Mouse (Mus musculus): ENCODE measurements around the gene Inhbc.
A peak's percentile ranks its signal among the peaks of the same experiment; 100 is the strongest.

Gene Inhbc

DNA sequence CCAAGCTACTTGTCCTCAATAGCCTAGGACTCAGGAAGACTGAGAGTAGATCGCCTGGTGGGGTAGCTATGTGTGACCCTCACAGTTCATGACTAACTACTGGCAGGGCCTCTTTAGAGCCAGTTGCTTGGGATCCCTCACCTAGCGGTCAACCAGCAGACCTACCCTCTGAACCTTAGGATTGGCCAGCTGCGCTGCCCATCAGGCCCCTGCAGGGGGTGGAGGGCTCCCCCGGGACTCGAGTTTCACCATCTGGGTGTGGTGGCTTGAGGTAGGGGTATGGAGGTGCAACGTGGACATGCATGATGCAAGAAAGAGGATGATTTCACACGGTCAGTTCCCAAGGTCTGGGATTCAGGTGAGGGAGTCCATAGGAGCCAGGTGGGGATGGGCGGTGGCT, 18.5 kb downstream of the Inhbc start:
- no peak for DNase-seq (ENCODE audit: low read depth, low spot score)

DNA sequence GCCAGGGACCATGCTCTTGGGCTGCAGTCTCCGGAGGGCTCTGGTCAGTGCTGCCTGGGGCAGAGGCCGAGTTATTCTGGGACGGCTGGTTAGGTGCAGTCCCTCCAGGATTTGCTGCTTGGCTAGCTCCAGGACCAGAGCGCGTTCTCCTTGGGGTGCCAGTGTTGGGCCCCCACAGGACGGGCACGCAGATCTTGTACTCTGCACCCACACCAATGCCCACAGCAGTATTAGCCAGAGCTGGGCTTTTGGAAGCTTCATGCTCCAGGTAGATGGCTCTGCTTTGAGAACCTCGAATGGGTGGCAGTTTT, 19.0 kb downstream of the Inhbc start:
- DNase-seq (ENCODE audit: low read depth, low spot score) = no peak

DNA sequence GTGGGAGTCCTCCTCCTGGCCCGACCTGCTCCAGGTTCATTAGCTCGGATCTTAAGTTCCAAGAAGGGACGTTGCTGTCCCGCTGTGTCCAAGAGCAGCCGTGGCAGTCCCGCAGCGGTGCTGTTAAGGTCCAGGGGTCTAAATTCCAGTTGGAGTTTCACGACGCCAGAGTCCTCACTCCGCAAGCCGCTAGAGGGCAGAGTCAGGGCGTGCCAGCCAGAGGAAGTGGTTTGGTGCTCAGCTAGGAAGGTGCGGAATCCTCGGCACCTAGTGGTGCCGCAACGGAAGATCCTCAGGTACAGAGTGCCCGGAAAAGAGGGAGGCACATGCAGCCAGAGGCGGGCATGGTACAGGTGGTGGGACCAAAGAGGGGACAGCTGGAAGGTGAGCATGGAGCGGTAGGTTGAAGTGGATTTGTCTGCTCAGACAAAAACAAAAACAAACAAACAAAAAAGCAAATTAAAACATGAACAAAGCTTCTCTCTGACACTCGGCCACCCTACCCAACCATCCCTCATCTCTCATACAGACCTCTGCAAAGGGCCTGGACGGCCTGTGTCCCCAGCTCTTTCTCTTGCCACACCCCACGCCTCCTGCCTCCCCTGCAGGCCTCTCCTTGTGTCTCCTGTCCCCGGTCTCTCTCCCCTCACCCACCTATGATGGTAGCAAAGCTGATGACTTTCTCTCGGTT, 19.5 kb downstream of the Inhbc start:
- DNase-seq (ENCODE audit: low read depth, low spot score) = no peak

DNA sequence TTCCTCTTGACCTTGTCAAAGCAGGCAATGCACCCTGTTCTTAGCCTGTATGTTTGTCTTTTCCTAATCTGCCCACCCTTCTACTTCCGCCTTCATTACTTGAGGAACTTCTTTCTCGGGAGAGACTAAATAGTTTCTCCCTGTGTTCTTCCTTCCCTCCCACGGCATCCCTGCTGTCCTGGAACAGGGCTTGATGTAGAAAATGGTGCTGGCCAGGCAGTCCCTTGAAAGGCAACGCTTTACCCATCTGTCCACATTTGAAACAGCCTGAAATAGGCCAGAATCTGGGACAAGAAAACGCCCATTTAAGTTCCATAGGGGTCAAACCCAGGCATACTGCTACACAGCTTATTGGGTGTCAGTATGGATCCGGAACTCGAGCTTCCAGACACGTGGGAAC, 20.4 kb downstream of the Inhbc start:
- DNase-seq (ENCODE audit: low read depth, low spot score) = no peak

DNA sequence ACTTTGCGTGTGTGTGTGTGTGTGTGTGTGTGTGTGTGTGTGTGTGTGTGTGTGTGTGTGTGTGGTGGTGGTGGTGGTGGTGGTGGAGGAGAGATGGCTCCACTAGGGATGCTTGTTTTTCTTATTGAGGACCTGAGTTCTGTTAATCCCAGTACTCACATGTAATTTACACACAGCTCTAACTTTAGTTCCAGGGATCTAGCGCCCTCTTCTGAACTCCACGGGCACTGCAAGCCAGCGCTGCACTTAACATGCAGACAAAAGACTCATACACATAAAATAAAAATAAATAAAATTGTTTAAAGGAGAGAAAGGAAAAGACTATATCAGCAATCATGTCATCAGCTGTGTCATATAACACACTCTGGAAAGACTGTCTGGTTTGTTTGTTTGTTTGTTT, 21.3 kb downstream of the Inhbc start:
- DNase-seq (ENCODE audit: low read depth, low spot score) = no peak

DNA sequence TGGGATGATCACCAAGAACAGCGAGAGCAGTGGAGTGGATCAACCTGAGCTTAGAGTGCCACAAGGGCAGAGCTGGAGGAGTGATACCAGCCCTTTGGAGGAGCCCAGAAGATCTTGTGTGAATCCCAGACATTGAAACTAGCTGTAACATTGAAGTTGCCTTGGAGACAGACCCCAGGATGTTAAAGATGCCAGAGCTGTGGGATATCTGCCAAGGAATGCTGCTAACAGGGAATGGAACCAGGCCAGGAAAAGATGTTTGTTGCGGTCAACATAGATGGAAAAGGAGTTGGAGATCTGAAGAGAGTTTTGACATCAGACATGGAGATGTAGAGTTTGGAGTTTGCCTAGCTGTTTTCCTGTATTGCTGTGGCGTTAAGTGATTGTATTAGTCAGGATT, 24.1 kb downstream of the Inhbc start:
- no peak for DNase-seq (ENCODE audit: low read depth, low spot score)

DNA sequence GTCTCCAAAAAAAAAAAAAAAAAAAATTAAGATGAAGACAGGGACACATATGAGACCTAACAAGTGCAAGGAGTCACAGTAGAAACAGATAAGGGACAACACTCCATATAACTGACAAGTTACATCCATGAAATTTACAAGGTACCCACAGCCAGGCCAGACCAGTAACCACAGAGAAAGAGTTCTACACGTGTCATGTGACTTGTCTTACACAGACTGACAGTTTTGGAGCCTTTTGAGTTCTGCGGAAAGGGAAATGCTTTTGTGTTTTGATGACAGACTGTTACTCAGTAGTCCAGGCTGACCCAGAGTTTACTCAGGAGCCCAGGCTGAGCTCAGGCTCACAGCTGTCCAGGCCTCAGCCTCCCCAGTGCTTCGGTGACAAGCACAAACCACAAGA, 27.2 kb downstream of the Inhbc start:
- no peak for DNase-seq (ENCODE audit: low read depth, low spot score)

DNA sequence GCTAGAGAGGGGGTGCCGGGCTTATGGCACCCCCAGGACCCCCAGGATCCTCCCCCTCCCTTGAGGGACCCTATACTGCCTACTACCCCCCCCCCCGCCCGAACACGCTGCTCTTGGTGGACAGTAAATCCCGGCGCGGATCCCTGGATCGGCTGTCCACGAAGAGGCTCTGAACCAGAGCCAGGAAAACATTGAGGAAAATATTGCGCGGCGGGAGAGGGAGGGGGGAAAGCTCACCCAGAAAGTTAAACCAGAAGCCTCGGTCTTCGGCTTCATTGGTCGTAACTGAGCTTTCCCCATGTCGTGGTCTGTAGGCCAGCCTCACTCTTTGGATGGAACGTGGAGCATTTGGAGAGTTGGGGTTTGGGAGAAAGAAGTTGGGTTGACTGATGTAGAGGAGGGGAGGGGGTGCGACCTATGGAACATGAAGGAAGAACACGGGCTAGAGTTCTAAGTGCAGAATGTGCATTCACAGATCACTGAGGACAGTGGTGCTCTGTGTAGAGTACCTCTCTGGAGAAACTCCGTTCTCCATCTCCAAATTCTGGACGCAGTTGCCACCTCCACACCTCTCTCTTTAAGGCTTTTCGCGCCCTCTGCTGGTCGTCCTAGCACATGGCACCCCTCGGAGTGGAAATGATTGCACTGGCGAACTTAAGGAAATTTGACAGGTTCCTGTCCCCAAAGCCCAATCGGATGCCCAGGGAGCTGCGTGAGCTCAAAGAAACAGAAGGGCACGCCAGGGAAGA, 28.2 kb downstream of the Inhbc start, which contains the start of gene Gli1:
TSS of gene Gli1 (minus strand) at position 84 of the 749 bp plus-strand sequence.
- peak; percentile 61 for DNase-seq (ENCODE audit: low read depth, low spot score)

DNA sequence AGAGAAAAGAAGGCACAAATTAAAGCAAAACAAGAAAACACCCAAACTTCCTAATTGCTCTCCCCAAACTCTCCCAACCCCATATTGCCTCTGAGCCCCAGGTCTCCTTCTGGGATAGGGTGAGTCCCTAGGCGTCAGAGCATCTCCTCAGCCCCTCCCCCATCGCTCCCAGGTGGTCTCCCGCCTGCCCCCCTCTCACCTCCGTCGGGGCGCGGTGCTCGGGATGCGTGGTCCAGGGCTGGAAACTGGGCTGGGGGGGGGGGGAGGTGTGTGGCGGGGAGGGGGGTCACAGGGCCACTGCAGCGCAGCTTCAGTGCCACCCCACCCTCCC, 28.9 kb downstream of the Inhbc start:
- DNase-seq (ENCODE audit: low read depth, low spot score) = no peak

DNA sequence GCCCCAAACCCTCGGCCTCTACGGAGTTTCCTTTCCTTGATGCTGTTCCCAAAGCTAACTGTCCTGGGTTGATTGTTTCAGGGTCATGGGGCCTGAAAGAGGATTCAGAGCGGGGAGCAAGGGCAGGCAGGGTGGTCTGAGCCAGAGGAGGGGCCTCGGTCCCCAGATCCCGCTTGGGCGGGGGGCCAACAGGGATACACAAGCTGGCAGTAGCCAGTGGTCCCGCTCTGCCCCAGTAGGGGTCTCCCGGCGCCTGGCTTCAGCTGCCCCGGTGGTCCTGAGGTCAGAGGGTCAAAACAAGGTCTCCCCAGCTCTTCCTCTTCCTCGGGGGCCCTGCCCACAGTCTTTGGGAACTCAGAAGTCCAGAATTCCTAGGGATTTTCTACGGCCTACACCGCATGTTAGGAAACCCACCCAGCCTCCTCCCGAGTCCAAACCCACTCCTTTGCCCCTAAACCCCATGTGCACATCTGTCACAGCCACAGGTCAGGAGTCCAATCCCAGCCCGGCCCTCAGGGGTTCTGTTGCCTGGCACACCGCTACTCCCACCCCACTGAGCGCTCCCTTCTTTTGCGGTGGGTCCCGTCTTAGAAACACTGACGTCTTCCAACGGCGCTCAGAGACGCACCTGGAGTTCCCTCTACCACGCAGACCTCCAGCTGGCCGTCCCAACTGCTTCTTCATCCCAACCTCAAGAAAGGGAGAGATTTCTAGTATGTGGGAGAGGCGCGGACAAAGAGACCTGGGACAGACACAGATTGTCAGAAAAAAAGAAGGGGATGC, 29.5 kb downstream of the Inhbc start:
- no peak for DNase-seq (ENCODE audit: low read depth, low spot score)

DNA sequence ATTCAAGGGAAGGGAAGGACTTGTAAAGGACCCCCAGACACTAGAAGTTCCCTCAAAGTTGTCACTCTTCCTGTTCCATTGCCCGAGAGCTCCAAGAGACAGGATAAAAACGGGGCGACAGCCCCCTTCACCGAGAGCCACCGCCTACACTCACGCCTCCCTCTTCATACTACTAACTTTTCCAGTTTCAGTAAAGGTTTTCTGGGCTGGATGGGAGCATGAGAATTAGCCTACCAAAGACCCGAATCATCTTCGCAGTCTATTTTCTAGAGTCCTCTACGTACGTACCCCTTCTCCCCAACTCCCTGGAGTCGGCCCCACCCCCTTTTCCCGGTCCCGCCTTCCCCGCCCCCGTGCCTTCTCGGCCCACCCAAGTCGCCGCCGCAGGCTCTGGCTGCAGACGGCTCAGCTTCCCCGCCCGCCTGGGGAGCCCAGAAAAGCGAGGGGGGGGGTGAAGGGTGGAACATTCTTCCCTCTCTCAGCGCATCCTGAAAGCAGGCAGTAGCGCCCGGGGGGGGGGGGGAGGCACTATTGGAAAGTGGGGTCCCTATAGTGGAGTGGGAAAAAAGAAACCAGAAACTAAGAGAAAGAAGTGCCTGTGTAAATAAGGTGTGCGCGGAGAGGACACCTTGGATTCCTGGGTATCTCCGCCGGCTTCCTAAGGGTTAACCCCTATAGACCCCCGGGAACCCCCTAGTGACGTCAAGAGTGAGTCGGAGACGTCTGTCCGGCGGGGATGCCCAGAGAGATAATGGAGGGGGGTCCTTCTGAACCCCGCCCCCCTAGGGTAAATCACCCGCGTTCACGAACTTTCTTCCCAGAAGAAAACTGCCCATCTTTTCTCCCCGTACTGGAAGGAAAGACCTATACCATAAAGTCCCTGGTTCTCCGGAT, 30.3 kb downstream of the Inhbc start:
- no peak for DNase-seq (ENCODE audit: low read depth, low spot score)

DNA sequence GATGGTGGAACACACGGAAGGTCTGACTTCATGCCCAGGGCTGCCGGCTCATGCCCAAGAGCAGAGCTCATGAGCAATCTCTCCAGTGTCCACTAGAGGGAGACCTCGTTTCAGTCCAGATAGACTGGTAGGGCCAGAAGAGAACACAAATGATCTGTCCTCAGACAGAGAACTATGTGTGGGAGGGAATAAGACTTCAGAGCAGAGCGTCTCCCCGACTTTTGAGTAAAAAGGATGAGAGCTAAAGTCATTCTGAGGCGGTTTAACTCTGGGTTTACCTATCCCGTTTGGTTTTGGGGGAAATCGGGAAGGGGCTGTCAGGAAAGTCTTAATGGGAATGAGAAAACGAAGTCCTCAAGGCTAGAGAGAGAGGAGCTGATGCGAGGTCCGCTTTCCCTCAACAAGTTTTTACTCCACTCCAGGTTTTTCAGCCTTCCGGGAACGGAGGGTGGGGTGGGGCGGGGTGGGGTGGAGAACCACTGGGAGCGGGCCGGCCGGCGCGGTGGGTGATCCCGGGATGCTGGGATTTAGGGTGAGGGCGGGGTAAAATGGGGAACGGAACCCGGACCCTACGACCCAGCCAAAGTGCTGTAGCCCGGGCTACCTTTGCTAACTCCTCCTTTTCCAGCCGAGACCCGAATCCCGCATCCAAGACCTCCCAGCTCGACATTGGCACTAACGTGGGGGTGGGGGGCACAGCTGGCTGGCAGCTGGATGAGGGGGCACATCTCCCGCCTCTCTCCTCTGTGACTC, 31.1 kb downstream of the Inhbc start:
- DNase-seq (ENCODE audit: low read depth, low spot score) = peak; percentile 73

DNA sequence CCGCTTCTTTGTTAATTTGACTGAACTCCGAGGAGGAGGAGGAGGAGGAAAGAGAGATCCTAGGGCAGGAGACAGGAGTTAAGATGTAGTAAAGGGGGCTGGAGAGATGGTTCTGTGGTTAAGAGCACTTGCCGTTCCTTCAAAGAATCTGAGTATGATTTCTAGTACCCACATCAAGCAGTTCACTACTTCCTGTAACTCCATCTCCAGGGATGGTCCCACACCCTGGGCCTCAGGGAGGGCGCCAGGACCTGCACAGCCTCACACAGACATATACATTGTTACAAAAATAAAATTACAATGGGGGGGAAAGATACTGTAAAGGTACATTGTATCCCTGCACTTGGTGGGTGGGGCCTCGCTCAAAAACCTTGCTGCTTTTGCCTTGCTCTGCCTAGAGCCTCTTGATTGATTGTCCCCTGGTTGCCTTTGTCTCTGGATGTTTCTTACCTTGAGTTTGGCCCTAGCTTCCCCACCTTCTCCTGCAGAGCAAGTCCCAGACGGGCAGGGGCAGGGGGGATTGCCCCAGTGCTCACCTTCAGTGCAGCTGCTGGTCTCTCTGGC, 32.6 kb downstream of the Inhbc start:
- no peak for DNase-seq (ENCODE audit: low read depth, low spot score)

DNA sequence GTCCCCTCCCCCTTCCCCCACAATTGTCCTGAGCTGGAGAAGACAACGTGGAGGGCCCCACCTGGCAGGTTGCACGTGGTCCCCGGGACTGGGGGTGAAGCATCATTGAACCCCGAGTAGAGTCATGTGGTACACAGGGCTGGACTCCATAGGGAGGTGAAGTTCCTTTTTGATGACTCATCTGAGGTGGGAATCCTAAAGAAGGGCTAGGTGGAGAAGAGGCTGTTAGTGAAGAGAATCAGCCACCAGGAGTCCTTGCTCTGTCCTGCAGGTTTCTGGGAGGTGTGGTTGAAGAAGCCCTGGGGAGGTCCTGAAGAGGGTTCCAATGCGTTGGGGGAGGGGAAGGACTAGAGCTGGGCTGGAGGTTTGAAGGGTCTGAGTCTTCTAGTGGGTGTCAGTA, 33.3 kb downstream of the Inhbc start:
- DNase-seq (ENCODE audit: low read depth, low spot score) = no peak

DNA sequence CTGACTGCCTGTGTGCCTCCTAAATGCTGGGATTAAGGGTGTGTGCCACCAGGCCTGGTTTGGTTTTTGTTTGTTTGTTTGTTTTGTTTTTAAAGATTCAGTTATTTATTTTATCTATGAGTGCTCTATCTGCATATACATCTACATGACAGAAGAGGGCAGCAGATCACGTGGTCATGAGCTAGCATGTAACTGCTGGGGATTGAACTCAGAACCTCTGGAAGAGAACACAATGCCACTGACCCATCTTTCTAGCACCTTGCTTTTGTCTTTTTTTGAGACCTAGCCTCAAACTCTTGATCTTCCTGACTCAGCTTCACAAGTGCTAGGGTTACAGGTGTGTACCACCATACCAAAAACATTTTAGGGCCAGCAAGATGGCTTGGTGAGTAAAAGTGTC, 35.0 kb downstream of the Inhbc start:
- no peak for DNase-seq (ENCODE audit: low read depth, low spot score)

DNA sequence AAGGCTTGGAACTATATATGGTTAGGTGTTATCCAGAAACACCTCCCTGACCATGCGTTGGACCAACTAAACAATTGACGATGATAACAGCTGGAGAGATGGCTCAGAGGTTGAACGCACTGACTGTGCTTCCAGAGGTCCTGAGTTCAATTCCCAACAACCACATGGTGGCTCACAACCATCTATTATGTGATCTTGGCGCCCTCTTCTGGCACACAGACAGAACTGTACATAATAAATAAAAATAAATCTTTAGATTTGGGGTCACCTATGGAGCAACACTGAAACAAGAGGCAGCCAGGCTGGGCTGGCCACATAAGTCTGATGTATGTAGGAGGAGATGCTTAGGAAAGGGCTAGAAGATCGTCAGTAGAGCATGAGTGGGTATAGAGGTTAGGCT, 37.1 kb downstream of the Inhbc start:
- DNase-seq (ENCODE audit: low read depth, low spot score) = no peak

DNA sequence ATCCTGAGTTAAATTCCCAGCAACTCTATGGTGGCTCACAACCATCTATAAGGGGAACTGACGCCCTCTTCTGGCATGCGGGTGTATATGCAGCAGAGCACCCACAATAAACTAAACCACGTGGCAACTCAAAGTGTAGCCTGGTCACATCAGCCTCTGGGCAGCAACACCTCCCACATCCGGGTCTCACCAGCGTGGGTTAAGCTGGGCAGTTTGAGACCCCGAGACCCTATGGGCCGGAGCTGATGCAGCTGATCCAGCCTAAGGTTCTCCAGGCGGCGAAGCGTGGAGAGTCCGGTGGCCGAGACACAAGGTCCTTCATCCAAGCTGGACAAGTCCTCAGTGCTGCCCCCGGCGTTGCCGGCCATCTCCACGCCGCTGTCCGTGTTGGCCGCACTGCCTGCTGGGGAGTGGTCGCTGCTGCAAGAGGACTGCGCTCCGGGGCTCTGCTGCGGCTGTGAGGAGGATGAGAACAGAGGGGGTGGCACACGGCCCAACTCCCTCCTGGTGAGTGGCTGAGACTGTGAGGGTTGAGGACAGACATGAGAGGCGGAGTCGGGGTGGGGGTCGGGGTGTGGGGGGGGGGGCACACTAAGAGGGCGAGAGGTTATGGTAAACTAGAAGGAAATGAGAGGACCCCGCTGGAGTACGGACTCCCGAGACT, 37.9 kb downstream of the Inhbc start:
- no peak for DNase-seq (ENCODE audit: low read depth, low spot score)

DNA sequence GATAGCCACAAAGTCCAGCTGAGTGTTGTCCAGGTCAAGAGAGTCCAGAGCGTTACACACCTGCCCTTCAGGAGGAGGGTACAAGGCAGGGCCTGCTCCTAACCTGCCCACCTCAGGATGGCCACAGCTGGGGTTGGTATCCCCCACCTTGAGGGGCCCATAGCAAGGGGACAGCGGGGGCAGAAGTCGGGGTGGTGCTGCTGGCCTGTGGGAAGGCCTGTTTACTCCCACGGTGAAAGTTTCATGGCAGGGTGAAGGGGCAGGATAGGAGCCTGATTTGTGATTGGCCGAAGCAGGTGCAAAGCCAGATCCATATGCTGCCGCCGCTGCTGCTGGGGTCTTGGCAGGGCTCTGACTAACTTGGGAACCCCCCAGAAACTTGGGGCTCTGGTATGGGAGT, 40.0 kb downstream of the Inhbc start:
- DNase-seq (ENCODE audit: low read depth, low spot score) = no peak

DNA sequence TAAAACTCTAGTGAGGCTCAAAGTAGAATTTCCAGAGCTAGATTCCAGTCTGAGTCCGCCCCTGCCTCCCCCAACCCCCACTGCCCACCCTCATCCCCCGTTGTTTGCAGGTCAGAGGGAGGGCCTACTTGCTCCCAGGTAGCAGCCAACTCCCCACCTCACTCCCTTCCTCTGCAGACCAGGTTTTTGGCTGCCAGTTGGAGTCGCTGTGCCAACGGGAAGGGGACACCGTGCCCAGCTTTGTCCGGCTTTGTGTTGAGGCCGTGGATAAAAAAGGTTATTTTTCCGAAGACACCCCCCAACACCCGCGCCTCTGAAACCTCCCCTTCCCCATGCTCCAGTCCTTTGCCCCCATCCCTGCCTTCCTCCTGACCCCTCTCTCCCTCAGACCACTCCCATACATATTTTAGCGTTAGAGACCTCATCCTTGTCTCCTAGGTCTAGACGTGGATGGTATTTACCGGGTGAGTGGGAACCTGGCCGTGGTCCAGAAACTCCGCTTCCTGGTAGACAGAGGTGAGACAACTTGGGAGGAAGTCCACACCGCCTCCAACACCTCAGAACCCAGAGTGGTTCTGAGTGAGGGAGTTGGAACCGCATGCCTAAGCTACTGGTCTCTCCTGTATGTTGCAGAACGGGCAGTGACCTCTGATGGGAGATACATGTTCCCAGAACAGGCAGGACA, 42.6 kb downstream of the Inhbc start:
- no peak for DNase-seq (ENCODE audit: low read depth, low spot score)

DNA sequence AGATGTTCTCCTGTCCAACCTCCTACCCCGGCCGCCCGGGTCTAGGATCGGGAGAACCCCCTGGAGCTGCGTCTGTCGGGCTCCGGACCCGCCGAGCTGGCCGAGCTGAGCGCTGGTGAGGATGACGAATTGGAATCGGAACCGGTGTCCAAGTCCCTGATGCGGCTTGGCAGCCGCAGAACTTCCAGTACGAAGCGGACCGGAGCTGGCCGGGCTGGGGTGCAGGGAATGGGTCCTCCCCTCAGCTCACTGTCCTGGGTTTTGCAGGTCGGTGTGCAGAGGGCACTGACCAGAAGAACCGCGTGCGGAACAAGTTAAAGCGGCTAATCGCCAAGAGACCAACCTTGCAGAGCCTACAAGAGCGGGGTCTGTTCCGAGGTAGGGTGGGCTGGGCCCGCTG, 43.4 kb downstream of the Inhbc start:
- no peak for DNase-seq (ENCODE audit: low read depth, low spot score)
